Mouse (Mus musculus): ENCODE measurements around the gene Commd7. TPM values are rescaled to one million over a fixed set of nuclear protein-coding genes. Genes with fewer than 3 reads are reported as not detected.

Commd7 gene
- total RNA-seq, 2 experiments from 2014 or later: 32.9 to 36.5 TPM

DNA sequence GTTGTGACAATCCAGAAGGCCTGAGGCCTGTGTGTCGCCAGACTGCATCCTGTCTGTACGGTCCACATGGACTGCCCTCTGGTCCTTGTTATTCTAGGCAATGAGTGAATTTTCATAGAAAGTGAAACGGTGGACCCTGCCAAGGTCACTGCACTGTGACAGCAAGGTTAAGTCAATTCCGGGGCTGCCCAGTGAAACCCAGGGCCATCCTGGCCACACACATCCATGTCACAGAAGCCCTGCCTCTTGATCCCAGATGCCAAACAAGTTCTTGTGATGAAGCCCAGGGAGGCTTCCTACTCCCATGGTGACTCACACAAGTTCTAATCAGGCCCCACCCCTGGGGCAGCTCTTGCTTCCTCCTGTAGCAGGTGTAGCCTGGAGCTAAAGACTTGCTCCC, 35.0 kb downstream of the Commd7 start:
- DNase-seq (ENCODE audit: extremely low spot score in 1 of 2, low spot score in 2 of 2): no peak
- intact Hi-C loops (cut with DNase I): no loop called here

DNA sequence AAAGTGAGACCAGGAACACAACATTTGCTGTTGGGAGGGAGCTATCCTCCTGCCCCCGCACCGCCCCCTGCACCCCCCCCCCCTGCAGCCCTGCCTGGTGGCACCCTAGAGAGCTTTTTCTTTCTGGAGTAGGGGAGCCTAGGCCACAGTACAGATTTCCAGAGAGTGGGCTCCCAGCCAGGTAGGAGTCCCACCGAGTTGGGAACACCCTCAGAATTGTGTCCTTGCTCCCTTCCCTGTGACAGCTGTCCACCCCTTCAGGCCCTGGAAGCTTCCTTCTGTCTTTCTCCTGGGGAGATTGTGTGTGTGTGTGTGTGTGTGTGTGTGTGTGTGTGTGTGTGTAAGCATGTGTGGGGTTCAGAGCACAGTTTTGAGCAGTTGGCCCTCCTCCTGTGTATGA, 35.6 kb downstream of the Commd7 start:
- DNase-seq (ENCODE audit: extremely low spot score in 1 of 2, low spot score in 2 of 2): no peak
- intact Hi-C loops (cut with DNase I): no loop called here

DNA sequence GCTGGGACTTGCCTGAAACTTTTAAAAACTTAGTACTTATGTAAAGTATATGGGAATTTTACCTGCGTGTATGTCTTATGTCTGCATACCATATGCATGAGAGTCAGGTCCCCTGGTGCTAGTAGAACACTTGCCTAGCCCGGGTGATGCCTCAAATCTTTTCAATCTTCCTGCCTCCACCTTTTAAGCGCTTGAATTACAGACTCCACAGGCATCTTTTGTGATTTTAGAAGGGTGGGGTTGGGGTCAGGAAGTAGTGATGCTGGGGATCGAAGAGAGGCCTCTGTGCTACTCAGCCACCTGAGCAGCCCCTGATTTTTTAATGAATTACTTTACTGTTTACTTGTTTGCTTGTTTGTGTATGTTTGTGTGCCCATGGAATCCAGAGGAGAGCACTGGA, 37.6 kb downstream of the Commd7 start:
- intact Hi-C loops (cut with DNase I): no loop called here
- DNase-seq (ENCODE audit: extremely low spot score in 1 of 2, low spot score in 2 of 2): no peak

DNA sequence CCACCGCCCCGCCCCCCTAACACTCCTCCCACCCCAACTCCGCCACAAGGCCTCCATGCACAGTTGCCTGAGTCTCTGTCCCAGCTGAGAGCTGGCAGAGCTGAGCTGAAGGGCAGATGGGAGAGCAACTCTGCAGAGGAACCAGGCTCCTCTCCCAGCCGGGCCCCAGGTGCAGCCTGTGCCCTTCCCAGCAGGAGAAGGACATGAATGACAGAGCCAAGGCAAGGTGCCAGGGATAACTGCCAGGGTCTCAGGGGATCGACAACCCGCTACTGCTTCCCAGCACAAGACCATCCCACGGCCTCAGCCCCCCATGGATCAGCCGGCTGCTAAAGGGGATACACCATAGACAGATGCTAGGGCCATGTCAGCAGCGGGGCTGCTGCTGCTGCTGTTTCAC, 39.4 kb downstream of the Commd7 start:
- DNase-seq (ENCODE audit: extremely low spot score in 1 of 2, low spot score in 2 of 2): peak in 1 of 2 experiments; percentile 50
- intact Hi-C loops (cut with DNase I): no loop called here

DNA sequence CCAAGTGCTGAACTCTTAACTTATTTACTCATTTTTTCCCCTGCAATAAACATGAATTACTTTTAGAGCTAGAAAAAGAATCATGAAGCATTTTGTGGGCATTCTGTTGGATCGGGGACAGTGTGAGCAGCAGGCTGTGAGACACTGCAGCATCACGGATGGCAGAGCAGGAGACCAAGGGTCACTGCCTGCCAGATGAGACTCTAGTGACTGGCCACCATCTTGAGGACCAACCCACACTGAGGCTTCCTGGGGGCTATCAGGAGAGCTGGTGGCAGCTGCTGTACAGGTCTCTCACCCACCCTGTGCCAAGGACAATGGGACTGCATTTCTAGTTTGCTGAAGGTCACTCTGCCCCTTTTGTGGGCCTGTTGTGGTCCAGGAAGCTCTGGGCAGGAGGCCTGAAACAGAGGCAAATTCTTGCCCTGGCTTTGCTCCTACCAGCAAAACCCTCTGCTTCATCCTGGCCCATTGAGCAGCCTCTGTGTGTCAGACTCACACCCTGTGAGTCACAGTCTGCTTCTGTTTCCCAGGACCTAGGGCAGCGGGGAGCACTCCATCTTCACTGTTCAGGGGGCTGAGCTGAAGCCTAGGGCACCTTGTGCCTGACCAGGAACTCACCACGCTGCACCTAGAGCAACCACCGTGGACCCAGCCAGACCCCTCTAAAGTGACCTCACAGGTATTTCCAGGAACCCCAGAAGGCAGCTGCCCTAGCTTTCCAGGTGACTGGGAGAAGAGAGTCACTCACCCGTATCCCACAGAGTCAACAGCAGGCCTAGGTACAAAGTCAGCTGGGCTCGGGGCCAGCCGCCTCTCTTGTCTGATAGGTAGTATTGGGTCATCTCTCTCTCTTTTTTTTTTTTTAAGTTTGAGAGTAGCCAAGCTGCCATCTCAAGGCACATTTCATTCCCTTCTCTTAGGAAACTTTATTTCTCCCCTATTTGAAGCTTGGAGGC, 40.2 kb downstream of the Commd7 start:
- intact Hi-C loops (cut with DNase I): no loop called here
- DNase-seq (ENCODE audit: extremely low spot score in 1 of 2, low spot score in 2 of 2): no peak

DNA sequence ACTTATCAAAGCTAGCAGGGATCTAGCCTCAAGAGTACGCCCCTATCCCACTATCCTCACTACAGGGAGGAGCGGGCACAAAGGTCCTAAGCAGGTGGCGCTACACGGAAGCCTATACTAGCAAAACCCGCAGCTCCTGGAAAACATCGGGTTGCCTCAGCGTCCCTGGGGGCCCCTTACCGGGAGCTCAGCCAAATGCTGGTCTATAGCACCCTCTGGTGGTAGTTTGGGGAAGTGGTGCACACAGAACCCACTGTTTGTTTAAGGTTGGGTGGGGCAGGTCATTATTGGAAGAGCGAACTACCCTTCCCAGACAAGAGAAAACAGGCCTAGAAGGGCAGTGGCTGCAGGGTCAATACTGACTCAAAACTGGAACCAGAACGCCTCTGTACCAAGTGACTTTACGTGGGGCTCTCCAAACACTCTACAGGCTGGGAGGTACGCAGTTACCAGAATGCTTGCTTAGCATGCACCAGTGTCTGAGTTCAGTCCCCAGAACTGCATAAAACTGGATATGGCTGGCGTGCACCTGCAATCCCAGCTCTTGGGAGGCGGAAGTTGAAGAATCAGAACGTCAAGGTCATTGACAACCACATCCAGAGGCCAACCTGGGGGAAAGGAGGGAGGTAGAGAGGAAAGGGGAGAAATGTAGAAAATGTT, 45.9 kb downstream of the Commd7 start:
- intact Hi-C loops (cut with DNase I): loop anchor here (1.0 to 5.0 kb wide), 3 partner anchors 54 to 107 kb away; no protein-coding TSS in a partner anchor
- peak; percentile 71 to 82 for DNase-seq (ENCODE audit: extremely low spot score in 1 of 2, low spot score in 2 of 2)

DNA sequence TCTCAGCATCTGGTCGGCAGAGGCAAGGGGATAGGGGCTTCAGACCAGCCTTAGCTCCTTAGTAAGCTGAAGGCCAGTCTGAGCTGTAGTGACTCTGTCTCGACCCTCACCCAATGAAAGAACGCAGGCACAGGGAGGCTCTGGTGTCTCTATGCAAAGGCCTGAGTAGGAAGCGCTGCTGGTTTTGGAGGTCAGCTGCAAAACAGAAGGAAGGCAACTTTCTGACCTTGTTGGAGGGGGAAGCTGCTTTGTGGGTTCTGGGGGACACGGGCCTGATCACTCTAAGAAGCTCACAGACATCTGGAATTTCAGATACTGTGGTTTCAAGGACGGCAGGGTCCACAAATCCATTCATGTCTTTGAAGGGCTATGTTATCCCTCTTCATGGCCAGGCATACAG, 46.6 kb downstream of the Commd7 start:
- no peak for DNase-seq (ENCODE audit: extremely low spot score in 1 of 2, low spot score in 2 of 2)
- intact Hi-C loops (cut with DNase I): loop anchor here (1.0 to 5.0 kb wide), 3 partner anchors 54 to 107 kb away; no protein-coding TSS in a partner anchor

DNA sequence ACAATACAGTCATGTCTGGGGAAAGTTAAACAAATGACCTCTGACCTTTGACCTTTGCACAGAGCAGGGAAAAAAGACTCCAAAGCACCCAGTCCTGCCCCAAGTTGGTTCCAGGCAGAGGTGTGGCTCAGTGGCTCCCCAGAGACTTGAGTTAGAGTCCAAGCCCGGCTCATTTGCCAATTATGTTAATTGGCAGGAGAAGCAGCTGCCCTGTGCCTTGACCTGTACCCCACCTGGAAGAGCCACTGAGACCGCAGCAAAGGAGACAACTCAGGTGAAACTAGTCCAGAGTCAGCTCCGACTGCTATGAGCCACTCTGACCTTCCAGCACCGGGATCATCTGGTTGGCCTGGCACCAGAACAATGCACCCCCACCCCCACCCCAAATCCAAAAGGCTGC, 48.2 kb downstream of the Commd7 start:
- DNase-seq (ENCODE audit: extremely low spot score in 1 of 2, low spot score in 2 of 2): no peak
- intact Hi-C loops (cut with DNase I): no loop called here

DNA sequence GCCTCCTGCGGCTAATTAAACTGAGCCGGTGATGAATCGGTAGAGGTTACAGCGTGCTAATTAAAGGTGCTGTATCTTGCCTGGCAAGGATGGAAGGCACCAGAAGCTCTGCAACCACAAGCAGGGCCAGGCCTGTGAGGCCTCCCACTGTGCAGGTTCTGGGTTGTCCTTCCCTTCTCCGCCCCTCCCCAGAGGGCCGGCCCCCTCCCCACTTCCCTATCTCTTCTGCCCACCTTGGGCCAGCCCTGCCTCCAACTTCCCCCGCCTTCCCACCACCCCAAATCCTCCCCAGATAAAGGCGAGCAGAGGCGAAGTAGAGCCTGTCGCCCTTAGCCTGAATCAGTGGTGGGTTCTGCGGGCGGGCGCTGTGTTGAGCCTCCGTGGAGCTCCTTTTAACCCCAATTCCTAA, 48.9 kb downstream of the Commd7 start:
- DNase-seq (ENCODE audit: extremely low spot score in 1 of 2, low spot score in 2 of 2): no peak
- intact Hi-C loops (cut with DNase I): no loop called here

DNA sequence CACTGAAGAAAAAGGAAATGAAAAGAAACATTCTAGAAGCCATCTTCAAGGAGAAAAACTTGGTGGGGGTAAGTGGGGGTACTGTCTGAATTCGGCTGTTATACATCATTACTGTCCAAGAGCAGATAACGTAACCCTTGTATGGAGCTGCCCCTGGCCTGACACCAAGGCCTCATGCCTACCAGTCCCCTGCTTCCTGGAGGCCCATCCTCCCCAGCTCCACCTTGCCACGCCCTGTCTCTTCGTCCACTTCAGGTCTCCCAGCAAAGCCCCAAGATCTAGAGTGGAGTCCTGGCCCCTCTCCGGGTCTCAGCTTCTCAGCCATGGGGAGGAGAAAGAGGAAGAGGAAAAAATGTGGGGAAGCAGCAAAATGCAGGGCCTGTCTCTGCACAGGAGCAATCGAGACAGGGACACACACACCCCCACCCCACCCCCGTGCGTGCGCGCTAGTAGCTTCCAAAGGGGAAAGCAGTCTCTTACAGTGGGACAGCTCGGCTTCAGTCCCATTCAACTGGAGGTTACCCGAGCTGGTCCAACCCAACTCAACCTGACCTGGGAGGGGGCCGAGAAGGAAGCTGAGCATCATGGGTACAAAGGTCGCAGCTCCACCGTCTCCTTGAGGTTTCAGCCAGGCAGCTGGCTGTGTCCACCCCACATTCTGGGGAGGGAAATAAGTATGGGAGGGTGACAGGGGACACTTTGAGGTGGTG, 49.5 kb downstream of the Commd7 start:
- no peak for DNase-seq (ENCODE audit: extremely low spot score in 1 of 2, low spot score in 2 of 2)
- intact Hi-C loops (cut with DNase I): no loop called here

DNA sequence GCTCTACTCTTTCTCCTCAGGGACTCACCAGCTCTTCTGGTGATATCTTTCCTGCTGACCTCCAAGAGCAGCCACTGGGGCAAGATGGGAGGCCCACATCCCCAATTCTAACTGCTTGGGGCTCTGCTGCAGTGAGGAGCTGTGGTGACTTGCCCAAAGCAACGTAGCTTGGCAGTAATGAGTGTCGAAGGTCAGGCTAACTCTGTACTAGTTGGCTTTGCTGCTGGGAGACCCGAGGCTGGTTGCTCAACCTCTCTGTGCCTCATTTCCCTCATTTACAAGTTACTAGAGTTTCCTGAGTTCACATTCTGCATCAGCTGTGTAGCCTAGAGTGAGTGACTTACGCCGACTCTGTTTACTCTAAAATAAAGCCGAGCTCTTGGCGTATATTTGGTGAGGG, 51.2 kb downstream of the Commd7 start:
- intact Hi-C loops (cut with DNase I): no loop called here
- no peak for DNase-seq (ENCODE audit: extremely low spot score in 1 of 2, low spot score in 2 of 2)

DNA sequence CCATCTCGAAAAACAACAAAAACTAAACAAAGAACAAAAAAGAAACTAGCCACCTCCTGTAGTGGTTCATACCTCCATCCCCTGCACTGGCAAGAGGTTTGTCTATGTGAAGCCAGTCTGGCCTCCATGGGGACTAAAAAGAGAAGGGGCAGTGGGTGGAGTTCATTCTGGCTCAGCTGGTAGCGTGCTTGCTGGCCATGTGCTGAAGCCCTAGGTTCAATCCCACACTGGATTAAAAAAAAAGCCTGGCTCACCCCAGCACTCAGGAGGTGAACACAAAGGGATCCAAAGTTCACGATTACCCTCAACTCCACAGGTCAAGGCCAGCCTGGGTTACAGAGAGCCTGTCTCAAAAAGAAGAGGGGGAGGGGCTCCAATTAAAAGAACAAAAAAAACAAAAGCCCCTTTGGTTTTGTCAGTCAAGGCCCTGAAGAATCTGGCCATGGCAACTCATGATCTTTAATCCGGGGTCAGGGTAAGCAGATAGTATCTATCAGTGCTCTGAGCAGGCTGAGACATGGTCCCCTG, 52.1 kb downstream of the Commd7 start:
- intact Hi-C loops (cut with DNase I): no loop called here
- no peak for DNase-seq (ENCODE audit: extremely low spot score in 1 of 2, low spot score in 2 of 2)

DNA sequence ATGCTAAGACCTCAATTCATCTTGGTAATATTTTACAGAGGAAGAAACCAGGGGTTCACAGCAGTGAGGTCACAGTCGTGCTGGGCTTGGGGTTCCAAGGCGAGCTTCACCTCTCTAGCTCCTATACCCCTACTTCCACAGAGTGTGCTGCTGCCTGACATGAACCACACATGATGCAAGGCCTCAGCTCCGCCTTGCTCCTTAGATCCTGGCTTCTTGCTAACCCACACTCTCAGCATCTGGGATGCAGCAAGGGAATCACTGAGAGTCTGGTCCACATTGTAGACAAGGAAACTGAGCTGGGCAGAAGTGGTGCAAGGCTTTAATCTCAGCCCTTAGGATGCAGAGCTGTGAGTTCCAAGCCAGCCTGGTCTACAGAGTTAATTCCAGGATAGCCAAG, 52.5 kb downstream of the Commd7 start:
- no peak for DNase-seq (ENCODE audit: extremely low spot score in 1 of 2, low spot score in 2 of 2)
- intact Hi-C loops (cut with DNase I): no loop called here

DNA sequence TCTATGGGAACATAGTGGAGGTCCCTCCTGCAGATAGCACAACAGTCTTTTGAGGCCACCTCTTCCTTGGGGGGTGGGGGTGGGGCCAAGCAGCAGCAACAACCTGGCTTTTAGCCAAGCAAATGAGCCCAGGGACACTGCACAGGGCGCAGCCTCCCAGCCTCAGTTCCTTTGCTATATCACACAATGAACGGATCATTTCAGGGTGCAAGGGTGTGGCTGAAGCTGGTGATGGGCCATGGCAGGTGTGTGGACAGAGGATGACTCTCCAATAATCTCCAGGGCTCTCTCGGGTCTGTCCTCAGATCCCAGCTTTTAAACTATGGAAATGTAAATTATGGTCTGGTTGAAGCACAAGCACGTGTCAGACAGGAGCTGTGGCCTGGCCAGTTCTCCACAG, 55.5 kb downstream of the Commd7 start:
- DNase-seq (ENCODE audit: extremely low spot score in 1 of 2, low spot score in 2 of 2): no peak
- intact Hi-C loops (cut with DNase I): no loop called here

DNA sequence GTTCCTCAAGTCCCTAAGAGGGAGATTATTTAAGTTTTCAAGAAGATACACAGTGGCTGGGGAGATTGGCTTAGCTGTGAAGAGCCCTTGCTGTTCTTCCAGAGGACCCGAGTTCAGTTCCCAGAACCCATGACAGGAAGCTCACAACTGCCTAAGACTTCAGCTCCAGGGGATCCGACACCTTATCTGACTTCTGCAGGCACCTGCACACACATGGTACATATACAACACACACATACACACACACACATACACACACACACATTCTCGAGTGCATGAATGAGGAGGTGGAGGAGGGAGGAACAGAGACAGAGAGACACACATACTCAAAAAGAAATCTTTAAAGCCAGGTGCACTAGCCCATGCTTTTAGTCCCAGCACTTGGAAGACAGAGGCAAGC, 56.4 kb downstream of the Commd7 start:
- intact Hi-C loops (cut with DNase I): no loop called here
- no peak for DNase-seq (ENCODE audit: extremely low spot score in 1 of 2, low spot score in 2 of 2)

DNA sequence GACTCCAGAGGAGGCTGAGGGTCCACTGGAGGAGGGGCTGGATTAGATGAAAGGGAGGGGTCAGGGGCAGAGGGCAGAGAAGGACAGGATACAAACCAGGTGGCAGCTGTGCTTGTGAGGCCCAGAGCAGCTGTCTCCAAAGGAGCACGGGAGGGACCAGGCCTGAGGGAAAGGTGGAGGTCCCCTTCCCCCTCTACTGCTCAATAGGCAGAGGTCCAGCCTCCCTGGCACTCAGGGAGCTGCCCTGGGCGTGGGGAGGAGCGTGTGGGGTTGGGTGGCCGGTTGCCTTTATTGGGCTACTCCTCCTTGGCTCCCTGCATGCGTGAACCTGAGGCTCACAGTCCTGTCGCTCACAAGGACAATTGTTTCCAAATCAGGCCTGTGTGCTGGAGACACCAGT, 57.0 kb downstream of the Commd7 start:
- intact Hi-C loops (cut with DNase I): no loop called here
- DNase-seq (ENCODE audit: extremely low spot score in 1 of 2, low spot score in 2 of 2): no peak

DNA sequence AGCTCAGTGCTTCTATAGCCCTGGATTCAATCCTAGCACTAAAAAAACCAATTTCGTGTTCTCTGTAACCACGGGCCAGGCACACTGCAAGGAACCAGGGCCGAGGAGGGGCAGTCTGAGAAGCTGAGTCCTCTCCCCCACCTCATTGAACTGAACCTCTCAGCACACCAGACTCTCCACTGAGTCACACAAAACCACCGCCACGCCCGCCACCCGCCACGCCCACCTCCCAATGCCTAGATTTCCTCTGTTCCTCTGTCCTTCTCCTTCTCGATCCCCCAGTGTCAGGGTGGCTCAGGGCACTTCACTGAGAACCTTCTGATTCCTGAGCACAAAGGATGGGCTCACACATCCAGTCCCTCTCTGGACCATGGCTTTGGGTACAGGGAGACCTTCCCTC, 59.5 kb downstream of the Commd7 start:
- DNase-seq (ENCODE audit: extremely low spot score in 1 of 2, low spot score in 2 of 2): no peak
- intact Hi-C loops (cut with DNase I): no loop called here

DNA sequence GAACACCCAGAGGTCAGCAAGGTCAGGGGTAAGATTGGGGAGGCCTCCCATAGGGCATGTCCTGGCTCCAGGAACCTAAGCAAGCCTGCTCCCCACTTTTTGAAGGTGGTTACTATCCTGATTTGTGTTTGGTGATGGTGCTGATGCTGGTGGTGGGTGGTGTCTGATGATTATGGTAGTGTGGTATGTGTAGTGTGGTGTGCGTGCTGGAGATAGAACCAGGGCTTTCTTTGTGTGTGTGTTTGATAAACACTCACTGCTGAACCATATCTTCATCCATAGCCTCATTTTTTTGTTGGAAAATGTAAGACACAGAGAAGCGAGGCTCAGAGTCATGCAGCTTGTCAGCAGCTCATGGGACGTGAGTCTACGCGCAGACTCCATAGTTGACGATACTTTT, 64.0 kb downstream of the Commd7 start:
- DNase-seq (ENCODE audit: extremely low spot score in 1 of 2, low spot score in 2 of 2): no peak
- intact Hi-C loops (cut with DNase I): loop anchor here (5.0 kb wide), 1 partner anchor 91 kb away; no protein-coding TSS in a partner anchor

DNA sequence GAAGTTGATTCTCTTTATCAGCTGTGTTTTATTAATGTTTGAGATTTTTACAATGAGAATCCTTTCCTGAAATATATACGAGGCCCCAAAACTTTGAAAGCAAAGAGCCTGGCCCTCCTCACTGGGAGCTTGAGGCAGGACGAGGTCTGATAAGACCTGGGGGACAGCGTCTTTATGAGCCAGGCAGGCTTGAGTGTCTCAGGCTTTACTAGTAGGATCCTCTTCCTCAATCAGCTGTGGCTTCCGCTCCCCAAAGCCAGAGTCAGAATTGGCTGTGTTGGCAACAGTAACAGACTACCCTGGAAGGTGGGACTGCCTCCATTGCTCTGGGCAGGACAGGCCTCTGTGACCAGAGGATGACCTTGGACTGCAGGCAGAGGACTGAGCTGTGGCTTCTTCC, 64.6 kb downstream of the Commd7 start:
- intact Hi-C loops (cut with DNase I): loop anchor here (5.0 kb wide), 1 partner anchor 91 kb away; no protein-coding TSS in a partner anchor
- no peak for DNase-seq (ENCODE audit: extremely low spot score in 1 of 2, low spot score in 2 of 2)
